Mouse (Mus musculus) 416B (cell line): ENCODE measurements around the gene Gsk3a.

ENCODE experiments used
- DNase-seq: peaks from one replicate; pipeline ENCODE4 v3.0.0; 2011; ENCODE audit warnings: low read depth

Gsk3a gene

GRCm38 (mm10) chr7:25220457-25221101 is 17.1 kb downstream of the Gsk3a start, which contains the start of gene Dedd2:
Dedd2 (minus strand) TSS chr7:25220615.
- peak; percentile 75 for DNase-seq

GRCm38 (mm10) chr7:25219756-25220456 is 17.7 kb downstream of the Gsk3a start:
- peak; percentile 98 for DNase-seq

- no peak for DNase-seq
These were observed 18.3 kb downstream of the Gsk3a start for GRCm38 (mm10) chr7:25219416-25219750.

- peak; percentile 68 for DNase-seq
These were observed 18.8 kb downstream of the Gsk3a start for GRCm38 (mm10) chr7:25218705-25219415.

DNA sequence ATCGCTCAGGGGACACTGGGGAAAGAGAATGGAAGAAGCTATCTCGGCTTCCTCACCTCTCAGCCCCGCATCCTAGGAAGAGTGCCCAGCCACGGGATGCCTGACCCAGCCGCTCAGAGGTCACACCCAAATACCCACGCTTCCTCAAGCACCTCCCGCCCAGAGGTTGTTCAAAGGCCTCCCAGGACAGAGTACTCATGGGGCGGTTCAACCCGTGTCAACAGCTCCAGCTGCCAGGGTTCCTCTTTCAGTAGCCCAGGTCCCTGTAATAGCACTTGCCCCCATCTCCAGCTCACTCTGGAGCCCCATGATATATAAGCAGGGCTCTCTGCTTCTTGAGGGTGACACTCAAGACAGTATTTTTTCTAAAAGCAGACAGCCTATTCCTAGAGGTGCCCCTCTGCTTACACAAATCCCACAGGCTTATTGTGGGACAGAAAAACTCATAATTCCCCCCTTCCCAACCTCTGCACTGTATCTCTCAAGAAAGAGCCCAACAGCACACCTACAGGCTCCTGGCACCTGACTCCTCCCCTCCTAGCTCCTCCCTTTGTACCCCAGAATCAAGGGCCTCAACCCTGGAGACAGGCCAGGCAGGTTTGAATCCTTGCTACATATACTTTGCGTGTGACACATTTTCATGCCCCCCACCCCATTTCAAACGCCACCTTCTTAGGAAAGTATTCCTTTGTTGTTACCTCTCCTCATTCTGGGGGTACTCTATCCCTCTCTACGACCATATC is 19.8 kb downstream of the Gsk3a start:
- DNase-seq: peak; percentile 38

DNA sequence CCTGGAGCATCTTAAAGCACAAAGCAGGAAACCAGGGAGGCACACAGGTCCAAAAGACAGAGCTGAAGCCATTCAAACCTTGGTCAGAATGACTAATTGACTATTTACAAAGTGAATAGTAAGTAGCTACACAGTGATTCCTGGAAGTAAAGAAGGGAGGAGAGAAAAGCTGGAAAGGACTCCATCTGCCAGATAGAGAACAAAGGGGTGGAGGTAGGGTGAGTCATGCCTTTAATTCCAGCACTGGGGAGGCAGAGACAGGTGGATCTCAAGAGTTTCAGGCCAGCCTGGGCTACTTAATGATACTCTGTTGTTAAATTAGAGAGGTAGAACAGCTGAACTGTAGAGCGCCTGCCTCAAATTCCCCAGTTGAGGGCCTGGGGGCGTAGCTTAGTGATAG is 23.5 kb downstream of the Gsk3a start:
- DNase-seq: no peak

DNA sequence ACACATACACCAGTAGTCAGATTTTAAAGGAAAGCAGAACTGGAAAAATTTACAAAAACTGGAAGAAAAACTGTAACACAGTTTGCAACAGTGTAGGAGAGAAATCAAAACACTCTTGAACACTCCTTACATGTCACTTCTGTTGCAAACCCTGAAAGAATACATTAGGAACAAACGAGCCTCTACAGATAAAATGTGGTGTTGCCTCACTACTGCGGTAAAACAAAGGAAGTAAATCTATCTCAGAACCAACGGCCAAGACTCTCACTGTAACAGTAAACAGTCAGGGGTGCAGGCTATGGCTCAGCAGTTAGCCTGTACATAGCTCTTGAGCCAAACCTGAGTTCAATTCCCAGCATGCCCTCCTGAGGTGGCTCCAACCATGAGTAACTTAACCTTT is 24.6 kb downstream of the Gsk3a start:
- DNase-seq: peak; percentile 83

GRCm38 (mm10) chr7:25210482-25210881 is 27.2 kb downstream of the Gsk3a start:
- no peak for DNase-seq

DNA sequence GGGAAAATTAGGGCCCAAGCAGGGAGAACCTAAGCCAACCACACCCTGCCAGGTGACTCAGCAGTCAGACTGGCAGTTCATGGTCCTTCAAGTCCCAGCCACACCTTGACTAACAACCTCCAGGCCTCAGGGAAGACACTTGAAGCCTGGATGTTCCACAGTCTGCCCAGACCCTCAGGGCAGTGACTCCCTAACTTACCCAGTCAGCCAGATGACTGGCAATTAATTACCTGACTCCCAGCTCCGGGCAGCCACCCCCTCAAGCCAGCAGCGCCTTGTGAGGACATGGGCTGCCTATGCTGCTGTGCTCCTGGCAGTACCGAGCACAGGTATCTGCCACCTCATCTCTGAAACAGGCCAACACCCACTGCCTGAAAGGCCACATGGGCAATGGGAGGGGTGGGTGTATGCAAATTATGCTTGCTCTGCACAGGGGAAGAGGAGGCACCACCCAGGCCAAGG is 28.5 kb downstream of the Gsk3a start:
- DNase-seq: no peak

DNA sequence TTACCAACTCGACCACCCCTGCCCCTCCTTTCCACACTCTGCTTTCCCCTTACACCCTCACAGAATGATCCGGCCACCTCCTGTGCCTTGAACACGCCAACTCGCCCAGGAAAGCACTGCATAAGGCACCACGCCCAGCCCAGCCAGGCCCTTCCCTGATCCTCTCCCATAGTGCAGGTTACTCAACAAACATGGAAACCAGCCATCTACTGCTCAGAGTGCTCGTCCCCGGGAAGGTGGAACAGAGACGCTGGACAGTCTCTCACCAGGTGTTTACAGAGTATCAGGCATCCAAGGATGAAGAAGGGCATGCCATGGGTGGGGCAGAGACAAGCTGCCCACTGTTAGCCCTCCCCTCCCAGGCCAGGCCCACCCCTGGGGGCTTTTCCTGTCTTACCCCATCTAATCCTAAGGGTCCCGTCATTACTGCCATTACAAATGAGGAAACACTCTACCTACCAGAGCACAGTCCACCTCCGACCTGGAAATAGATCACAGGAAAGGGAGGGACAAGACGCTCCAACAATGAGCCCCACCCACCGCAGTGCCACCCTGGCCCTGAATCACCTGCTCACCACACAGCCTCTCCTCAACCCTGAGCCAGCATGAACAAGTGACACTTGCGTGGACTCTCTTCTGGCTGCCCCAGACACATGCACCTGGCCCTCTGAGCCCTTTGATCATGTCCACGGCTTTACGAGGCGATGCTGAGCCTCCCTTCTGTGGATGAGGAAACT is 31.4 kb downstream of the Gsk3a start:
- no peak for DNase-seq

DNA sequence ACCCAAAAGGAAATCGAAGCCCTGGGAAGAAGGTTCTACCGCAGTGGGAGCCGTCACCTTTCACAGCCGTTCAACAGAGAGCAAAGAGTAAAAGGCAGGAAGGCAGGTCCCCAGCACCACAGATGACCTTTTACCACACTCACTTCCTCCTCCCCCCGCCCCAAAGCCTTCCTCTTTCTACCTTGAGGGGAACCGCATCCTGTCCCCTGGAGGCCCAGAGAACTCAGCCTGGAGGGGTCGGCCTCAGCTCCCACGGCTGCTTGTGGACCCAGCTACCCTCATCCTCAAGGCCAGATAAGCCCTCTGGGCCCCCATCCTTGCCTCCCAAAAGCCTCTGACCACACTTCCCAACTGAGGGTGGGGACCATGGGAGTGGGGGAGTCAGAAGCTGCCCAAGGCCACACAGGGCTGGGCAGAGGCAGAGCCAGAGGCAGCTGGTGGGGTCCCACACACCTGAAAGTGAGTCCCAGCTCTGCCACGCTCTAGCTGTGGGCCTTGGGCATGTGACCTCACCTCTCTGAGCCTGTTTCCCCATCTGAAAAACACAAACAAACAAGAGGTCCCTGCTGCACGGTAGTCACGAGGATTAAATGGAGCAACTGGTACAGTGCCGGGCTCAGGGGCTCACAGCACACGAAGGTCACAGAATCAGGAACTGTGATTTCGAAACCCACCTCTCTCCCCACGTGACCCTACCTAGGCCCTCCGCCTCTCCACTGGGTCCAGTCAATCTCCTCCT is 32.1 kb downstream of the Gsk3a start:
- DNase-seq: peak; percentile 78

- DNase-seq: no peak
These were observed 34.0 kb downstream of the Gsk3a start for GRCm38 (mm10) chr7:25203624-25204023.

DNA sequence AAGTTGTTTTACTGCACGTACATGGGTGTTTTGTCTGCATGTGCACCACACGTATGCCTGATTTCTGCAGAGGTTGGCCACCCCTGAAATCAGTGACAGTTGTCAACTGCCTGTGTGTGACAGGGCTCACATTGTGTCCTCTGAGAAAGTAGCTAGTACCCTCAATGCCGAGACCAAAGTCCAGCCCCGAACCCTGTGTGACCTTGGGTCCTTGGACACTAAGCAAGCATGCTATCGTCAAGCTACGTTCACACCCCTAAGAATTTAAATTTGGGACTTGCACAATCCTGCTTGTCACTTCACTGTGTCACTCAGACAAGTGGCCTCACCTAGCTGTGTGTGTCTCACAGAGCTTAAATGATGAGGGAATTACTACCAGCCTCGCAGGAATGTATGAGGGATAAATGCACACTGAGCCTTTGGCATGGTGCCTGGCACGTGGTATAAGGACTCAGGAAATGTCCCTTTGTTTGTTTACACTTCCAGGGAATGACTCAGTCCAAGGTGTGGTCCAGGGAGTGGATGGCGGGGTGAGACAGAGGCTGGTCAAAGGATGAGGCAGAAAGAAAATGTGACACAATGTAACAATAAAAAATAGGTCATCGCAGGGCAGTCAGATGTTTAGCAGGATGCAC is 40.1 kb downstream of the Gsk3a start:
- peak; percentile 47 for DNase-seq

DNA sequence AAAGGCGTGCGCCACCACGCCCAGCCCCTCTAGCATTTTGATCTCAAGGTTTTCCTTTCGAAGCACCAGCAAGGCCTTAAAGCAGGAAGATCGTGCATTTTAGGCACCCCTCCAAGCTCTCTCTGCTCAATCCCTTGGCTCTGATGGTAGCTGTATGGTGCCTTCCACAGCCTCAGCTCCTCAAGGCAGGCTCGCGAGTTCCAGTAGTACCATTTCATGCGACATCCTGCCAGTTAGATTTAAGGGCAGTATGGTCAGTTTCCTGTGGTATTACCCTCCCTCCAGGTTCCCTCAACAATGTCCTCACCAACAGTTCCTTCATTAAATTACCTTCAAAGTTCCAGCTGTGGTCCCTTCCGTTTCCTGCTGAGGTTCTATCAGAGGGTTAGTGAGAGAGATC is 41.5 kb downstream of the Gsk3a start:
- peak; percentile 48 for DNase-seq

DNA sequence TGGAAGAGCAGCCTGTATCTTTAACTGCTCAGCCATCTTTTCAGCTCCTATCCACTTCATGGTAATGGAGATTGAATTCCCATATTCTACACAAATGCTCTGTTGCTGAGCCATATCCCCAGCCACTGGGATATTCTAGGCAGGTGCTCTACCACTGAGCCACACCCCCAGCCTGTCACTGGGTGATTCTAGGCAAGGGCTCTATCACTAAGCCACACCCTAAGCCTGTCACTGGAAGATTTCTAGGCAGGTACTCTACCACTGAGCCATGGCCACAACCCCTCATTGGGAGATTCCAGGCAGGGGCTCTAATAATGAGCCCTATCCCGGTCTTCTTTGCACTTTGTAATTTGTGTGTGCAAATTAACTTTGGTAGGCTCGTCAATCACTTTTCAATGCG is 42.5 kb downstream of the Gsk3a start:
- no peak for DNase-seq

- no peak for DNase-seq
These were observed 45.5 kb downstream of the Gsk3a start for GRCm38 (mm10) chr7:25192110-25192509.

DNA sequence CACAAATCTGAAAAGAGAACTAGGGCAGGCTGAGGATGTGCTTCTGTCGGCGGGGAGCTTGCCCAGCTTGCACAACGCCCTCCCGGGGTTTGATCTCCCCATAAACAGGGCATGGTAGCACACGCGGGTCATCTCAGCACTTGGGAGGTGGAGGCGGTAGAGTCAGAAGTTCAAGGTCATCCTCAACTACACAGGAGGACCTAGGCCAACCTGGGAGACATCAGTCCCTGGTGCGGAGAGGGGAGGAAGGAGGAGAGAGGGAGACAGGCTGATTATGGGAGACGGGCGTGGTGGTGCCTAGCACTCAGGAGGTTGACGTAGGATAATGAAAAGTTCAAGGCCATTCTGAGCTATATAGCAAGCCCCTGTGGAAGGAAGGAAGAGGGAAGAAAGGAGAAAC is 46.8 kb downstream of the Gsk3a start:
- DNase-seq: no peak

GRCm38 (mm10) chr7:25187662-25188650 is 49.7 kb downstream of the Gsk3a start:
- DNase-seq: peak; percentile 87

DNA sequence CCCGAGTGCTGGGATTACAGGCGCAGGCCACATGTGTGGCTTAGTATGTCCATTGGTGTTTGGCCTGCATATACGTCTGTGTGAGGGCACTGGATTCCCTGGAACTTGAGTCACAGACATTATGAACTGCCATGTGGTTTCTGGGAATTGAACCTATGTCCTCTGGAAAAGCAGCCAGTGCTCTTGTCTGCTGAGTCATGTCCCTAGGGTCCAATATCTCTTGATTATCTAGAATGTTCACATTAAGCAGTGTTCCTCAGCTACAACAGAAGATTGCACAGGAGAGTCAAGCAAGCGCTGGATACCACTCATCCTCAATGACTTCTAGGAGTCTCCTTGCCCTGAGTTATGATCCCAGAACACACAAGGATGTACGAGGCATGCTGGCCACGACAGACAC is 53.6 kb downstream of the Gsk3a start:
- DNase-seq: no peak
